Mouse (Mus musculus) MEL (cell line): ENCODE measurements around the gene Srgap1. TPM values are rescaled to one million over a fixed set of nuclear protein-coding genes. Genes with fewer than 3 reads are reported as not detected.
"Not testable (repeated sequence)": the region's sequence is repeated elsewhere in the genome, so short reads cannot be mapped to it uniquely, and the experiment has no call there.

Source experiments
- DNase-seq: peaks from one replicate; pipeline ENCODE4 v3.0.0; 2011; ENCODE audit warnings: low read depth, low spot score
- H3K27ac ChIP-seq: 2 replicates; pipeline ENCODE4 v1.5.1; 2012; ENCODE audit warnings: low read depth, mild to moderate bottlenecking, control low read depth, low read length, moderate library complexity; ENCODE audit not compliant: control insufficient read depth
- H3K27me3 ChIP-seq, 2 experiments: fragments of 150-350 bp in 1 of 2; sonication (generic) in 1 of 2; 2 replicates each; pipeline ENCODE4 v1.6.1; 2012; ENCODE audit warnings: low read length in 2 of 2, mild to moderate bottlenecking in 2 of 2, improper control_type of control experiment in 1 of 2, moderate library complexity in 1 of 2; ENCODE audit not compliant: insufficient read depth in 2 of 2, control insufficient read depth in 1 of 2
- H3K36me3 ChIP-seq, 2 experiments: 2 replicates each; pipeline ENCODE4 v1.6.1; 2012 to 2014; ENCODE audit warnings: low read length in 2 of 2, improper control_type of control experiment in 1 of 2, inconsistent platforms in 1 of 2, mild to moderate bottlenecking in 1 of 2; ENCODE audit not compliant: insufficient read depth in 2 of 2, control insufficient read depth in 1 of 2
- H3K4me1 ChIP-seq, 2 experiments: fragments of 150-350 bp in 1 of 2; sonication (generic) in 1 of 2; 2 replicates each; pipeline ENCODE4 v1.6.1; 2012; ENCODE audit warnings: low read length in 2 of 2, improper control_type of control experiment in 1 of 2, mild to moderate bottlenecking in 1 of 2; ENCODE audit not compliant: insufficient read depth in 2 of 2, control insufficient read depth in 1 of 2
- H3K4me3 ChIP-seq, 2 experiments: fragments of 150-350 bp in 1 of 2; sonication (generic) in 1 of 2; 2 replicates each; pipeline ENCODE4 v1.5.1; 2012; ENCODE audit warnings: low read depth in 2 of 2, low read length in 2 of 2, mild to moderate bottlenecking in 2 of 2, moderate library complexity in 2 of 2, control low read depth in 1 of 2, improper control_type of control experiment in 1 of 2; ENCODE audit not compliant: control insufficient read depth in 1 of 2, insufficient read depth in 1 of 2
- H3K79me2 ChIP-seq: 2 replicates; pipeline ENCODE4 v1.6.1; 2012; ENCODE audit warnings: mild to moderate bottlenecking, low read length, moderate library complexity; ENCODE audit not compliant: control insufficient read depth, poor library complexity, insufficient read depth
- H3K9ac ChIP-seq: 2 replicates; pipeline ENCODE4 v1.6.1; 2012; ENCODE audit warnings: low read depth, mild to moderate bottlenecking, control low read depth, low read length, moderate library complexity; ENCODE audit not compliant: control insufficient read depth, poor library complexity, severe bottlenecking
- H3K9me3 ChIP-seq: fragments of 150-350 bp; sonication (generic); replicated peaks from 2 replicates; pipeline ENCODE4 v1.6.1; 2012; ENCODE audit warnings: mild to moderate bottlenecking, low read length, improper control_type of control experiment, moderate library complexity; ENCODE audit not compliant: insufficient read depth
- CHD1 ChIP-seq: IDR thresholded peaks from 2 replicates; pipeline ENCODE4 v1.6.1; 2012; ENCODE audit warnings: low read depth, mild to moderate bottlenecking, inconsistent platforms, low read length, improper control_type of control experiment
- CTCF ChIP-seq, 3 experiments: IDR thresholded peaks in 2 of 3; conservative IDR thresholded peaks in 1 of 3; 2 replicates each; pipeline ENCODE4 v1.5.1; 2011 to 2012; ENCODE audit warnings: low read length in 3 of 3, low read depth in 2 of 3, mild to moderate bottlenecking in 2 of 3, improper control_type of control experiment in 1 of 3, inconsistent platforms in 1 of 3, mixed read lengths in 1 of 3, moderate library complexity in 1 of 3; ENCODE audit not compliant: control insufficient read depth in 1 of 3, insufficient read depth in 1 of 3, poor library complexity in 1 of 3, severe bottlenecking in 1 of 3
- E2F4 ChIP-seq: IDR thresholded peaks from 2 replicates; pipeline ENCODE4 v1.6.1; 2011; ENCODE audit warnings: low read depth, low read length, improper control_type of control experiment, borderline replicate concordance
- ETS1 ChIP-seq: IDR thresholded peaks from 2 replicates; pipeline ENCODE4 v1.6.1; 2012; ENCODE audit warnings: low read depth, mild to moderate bottlenecking, inconsistent platforms, low read length, improper control_type of control experiment, moderate library complexity
- MAZ ChIP-seq: IDR thresholded peaks from 2 replicates; pipeline ENCODE4 v1.6.1; 2012; ENCODE audit warnings: low read depth, mild to moderate bottlenecking, inconsistent platforms, low read length, improper control_type of control experiment
- MEF2A ChIP-seq: IDR thresholded peaks from 2 replicates; pipeline ENCODE4 v1.6.1; 2014; ENCODE audit warnings: low read depth, mild to moderate bottlenecking, inconsistent platforms, low read length, improper control_type of control experiment; ENCODE audit not compliant: poor library complexity, insufficient replicate concordance, severe bottlenecking; ENCODE audit errors: extremely low read depth
- MXI1 ChIP-seq: IDR thresholded peaks from 2 replicates; pipeline ENCODE4 v1.6.1; 2011; ENCODE audit warnings: mild to moderate bottlenecking, low read depth, low read length, improper control_type of control experiment
- MYB ChIP-seq: IDR thresholded peaks from 2 replicates; pipeline ENCODE4 v1.6.1; 2011; ENCODE audit warnings: mild to moderate bottlenecking, low read depth, low read length, improper control_type of control experiment
- NELFE ChIP-seq: IDR thresholded peaks from 2 replicates; pipeline ENCODE4 v1.6.1; 2011; ENCODE audit warnings: low read depth, low read length, improper control_type of control experiment
- NRF1 ChIP-seq: IDR thresholded peaks from 2 replicates; pipeline ENCODE4 v1.6.1; 2014; ENCODE audit warnings: low read depth, mild to moderate bottlenecking, inconsistent platforms, low read length, improper control_type of control experiment, moderate library complexity; ENCODE audit not compliant: poor library complexity, insufficient read depth, severe bottlenecking
- RAD21 ChIP-seq: IDR thresholded peaks from 2 replicates; pipeline ENCODE4 v1.6.1; 2011; ENCODE audit warnings: mild to moderate bottlenecking, low read depth, low read length, improper control_type of control experiment
- RCOR1 ChIP-seq: IDR thresholded peaks from 2 replicates; pipeline ENCODE4 v1.6.1; 2012; ENCODE audit warnings: low read depth, mild to moderate bottlenecking, inconsistent platforms, low read length, improper control_type of control experiment
- SMC3 ChIP-seq: IDR thresholded peaks from 2 replicates; pipeline ENCODE4 v1.6.1; 2011; ENCODE audit warnings: low read depth, low read length, improper control_type of control experiment
- TBP ChIP-seq: IDR thresholded peaks from 2 replicates; pipeline ENCODE4 v1.8.0; 2011; ENCODE audit warnings: low read depth, low read length, improper control_type of control experiment
- USF1 ChIP-seq: IDR thresholded peaks from 2 replicates; pipeline ENCODE4 v1.6.1; 2014; ENCODE audit warnings: low read depth, mild to moderate bottlenecking, inconsistent platforms, low read length, improper control_type of control experiment, moderate library complexity
- USF2 ChIP-seq, 2 experiments: IDR thresholded peaks; 2 replicates each; pipeline ENCODE4 v1.6.1; 2011 to 2012; ENCODE audit warnings: improper control_type of control experiment in 2 of 2, low read length in 2 of 2, borderline replicate concordance in 1 of 2, inconsistent platforms in 1 of 2, low read depth in 1 of 2, mild to moderate bottlenecking in 1 of 2; ENCODE audit not compliant: insufficient read depth in 1 of 2
- ZC3H11A ChIP-seq: IDR thresholded peaks from 2 replicates; pipeline ENCODE4 v1.6.1; 2012; ENCODE audit warnings: low read depth, mild to moderate bottlenecking, inconsistent platforms, low read length, improper control_type of control experiment
- polyA plus RNA-seq, 2 experiments: library from polyadenylated mRNA; stranded (reverse) in 1 of 2; unstranded in 1 of 2; fragments of >175 nt in 1 of 2; fragments of >200 nt in 1 of 2; gene quantifications; 2 replicates each; pipeline versions ENCODE4 v1.2.1 to v1.2.4; 2012; ENCODE audit warnings: low replicate concordance in 2 of 2, low read depth in 1 of 2; ENCODE audit not compliant: insufficient read length in 2 of 2, insufficient read depth in 1 of 2, missing spikeins in 1 of 2
- total RNA-seq: library from RNA; depleted of rRNA; stranded (reverse); fragments of 300-350 nt; gene quantifications from 2 replicates; pipeline ENCODE4 v1.2.3, GENCODE M21; 2012

The Srgap1 gene
- total and polyA plus RNA-seq, 3 experiments: not detected

- not testable (repeated sequence) for H3K9ac ChIP-seq, H3K4me1 ChIP-seq, H3K79me2 ChIP-seq, H3K9me3 ChIP-seq, H3K27me3 ChIP-seq, H3K27ac ChIP-seq, H3K36me3 ChIP-seq, H3K4me3 ChIP-seq
- peak; percentile 47 for TF ChIP-seq RAD21
- peak; percentile 43 for TF ChIP-seq SMC3
- peak; percentile 38 to 61 (median 58); a peak in 5 of 6 replicates for TF ChIP-seq CTCF (IDR thresholded peaks at IDR 0.05 in 2 of 3, conservative IDR thresholded peaks at IDR 0.05 in 1 of 3; ENCODE audit: control insufficient read depth in 1 of 3, insufficient read depth in 1 of 3, low read depth in 2 of 3, low read length in 3 of 3, poor library complexity in 1 of 3, severe bottlenecking in 1 of 3)
- peak; percentile 26; the same call in 1 of the 2 replicates for TF ChIP-seq ZC3H11A
- DNase-seq: peak; percentile 51
Observed at GRCm38 (mm10) chr10:121767295-121767694, 279.8 kb downstream of the Srgap1 start.

DNA sequence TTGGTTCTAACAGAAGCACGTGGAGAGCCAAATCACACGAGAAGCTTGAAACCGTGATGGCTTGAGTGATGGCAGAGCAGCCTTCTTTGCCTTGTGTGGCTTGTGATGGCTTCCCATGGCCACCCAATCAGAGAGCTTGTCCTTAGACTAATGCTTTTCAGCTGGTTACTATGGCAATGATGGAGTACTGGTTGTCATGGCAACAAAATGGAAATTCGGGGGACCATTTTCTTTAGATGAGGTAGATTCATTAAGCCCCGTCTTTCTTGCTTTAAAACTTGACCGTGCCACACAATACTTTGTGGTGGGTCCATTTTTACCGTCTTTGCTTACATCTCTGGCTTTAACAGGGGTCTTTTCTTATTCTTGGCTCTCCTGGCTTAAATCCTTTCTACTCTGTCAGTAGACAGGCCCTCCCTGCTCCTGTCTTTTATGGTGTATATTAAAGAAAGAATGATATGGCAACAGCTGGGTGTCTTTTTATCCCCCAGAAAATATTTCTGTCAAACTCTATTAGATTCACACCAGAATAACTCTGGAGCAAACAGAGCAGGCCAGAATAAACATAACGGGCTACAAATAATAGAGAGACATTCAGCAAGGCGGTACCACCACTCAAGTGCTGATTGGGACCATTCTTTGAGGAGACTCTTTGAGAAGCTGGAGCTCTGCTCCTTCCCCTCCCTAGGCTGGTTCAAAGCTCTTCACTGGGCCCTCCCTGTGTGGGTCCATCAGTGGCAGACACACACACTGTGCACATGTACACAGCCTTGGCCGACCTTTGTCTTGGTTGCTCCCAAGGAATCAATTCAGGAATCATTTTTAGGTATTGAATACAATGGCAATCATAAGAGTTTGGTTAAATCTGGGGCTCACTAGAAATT lies 281.7 kb downstream of the Srgap1 start:
- TF ChIP-seq NELFE (no peak), ZC3H11A (no peak), SMC3 (no peak), USF1 (no peak), RCOR1 (no peak), MYB (no peak), NRF1 (no peak), MEF2A (no peak), CHD1 (no peak), USF2 (IDR thresholded peaks at IDR 0.05; ENCODE audit: borderline replicate concordance in 1 of 2, insufficient read depth in 1 of 2, low read depth in 1 of 2, low read length in 2 of 2) (no peak), MAZ (no peak), ETS1 (no peak), E2F4 (no peak), TBP (no peak), MXI1 (no peak)
- H3K27ac ChIP-seq: no peak overlapping the region
- no peaks in the 10 kb centered on the region for H3K27me3 ChIP-seq
- H3K36me3 ChIP-seq: no peaks in the 10 kb centered on the region
- no peaks in the 10 kb centered on the region for H3K79me2 ChIP-seq
- no peak overlapping the region for H3K4me3 ChIP-seq
- H3K4me1 ChIP-seq: no peaks in the 10 kb centered on the region
- H3K9ac ChIP-seq: no peak overlapping the region
- DNase-seq: no peak
- H3K9me3 ChIP-seq: no peaks in the 10 kb centered on the region
